Mouse (Mus musculus) embryonic facial prominence, embryonic 13.5 days (tissue): ENCODE measurements around the gene Gm13279. TPM values are rescaled to one million over a fixed set of nuclear protein-coding genes. Genes with fewer than 3 reads are reported as not detected.
"Not testable (repeated sequence)": the region's sequence is repeated elsewhere in the genome, so short reads cannot be mapped to it uniquely, and the experiment has no call there.

Source experiments
- ATAC-seq: fragments of 200-750 bp; cut with Nextera tagmentation; 2 replicates; pipeline ENCODE4 v1.8.0; 2017; ENCODE audit warnings: low read depth; ENCODE audit not compliant: insufficient number of reproducible peaks, insufficient read depth, low FRiP score, low TSS enrichment
- H3K27ac ChIP-seq: fragments of 300-500 bp; sonication (generic); 2 replicates; pipeline ENCODE4 v1.5.1; 2015; ENCODE audit warnings: moderate library complexity, mild to moderate bottlenecking, inconsistent platforms
- H3K27me3 ChIP-seq: fragments of 300-500 bp; sonication (generic); 2 replicates; pipeline ENCODE4 v1.6.1; 2015; ENCODE audit warnings: mild to moderate bottlenecking, inconsistent platforms
- H3K36me3 ChIP-seq: fragments of 300-500 bp; sonication (generic); 2 replicates; pipeline ENCODE4 v1.6.1; 2015; ENCODE audit warnings: mild to moderate bottlenecking, inconsistent platforms
- H3K4me1 ChIP-seq: fragments of 300-500 bp; sonication (generic); 2 replicates; pipeline ENCODE4 v1.6.1; 2015; ENCODE audit warnings: inconsistent platforms
- H3K4me2 ChIP-seq: fragments of 300-500 bp; sonication (generic); 2 replicates; pipeline ENCODE4 v1.6.1; 2015; ENCODE audit warnings: moderate library complexity, mild to moderate bottlenecking, inconsistent platforms
- H3K4me3 ChIP-seq: fragments of 300-500 bp; sonication (generic); 2 replicates; pipeline ENCODE4 v1.5.1; 2015; ENCODE audit warnings: mild to moderate bottlenecking, inconsistent platforms
- H3K9ac ChIP-seq: fragments of 300-500 bp; sonication (generic); 2 replicates; pipeline ENCODE4 v1.6.1; 2015; ENCODE audit warnings: mild to moderate bottlenecking, inconsistent platforms
- H3K9me3 ChIP-seq: fragments of 300-500 bp; sonication (generic); 2 replicates; pipeline ENCODE4 v1.6.1; 2016; ENCODE audit warnings: inconsistent platforms
- WGBS: fragments of 180-500 bp; shearing (Covaris S2); methylation state at CpG from one replicate; pipeline ENCODE4 v1.1.7; 2015; ENCODE audit warnings: mixed read lengths; 5-methylcytosine and 5-hydroxymethylcytosine counted together
- polyA plus RNA-seq: library from polyadenylated mRNA; unstranded; fragments of >200 nt; fragmentation: Nextera tagmentation; extraction: Ambion mirVana; gene quantifications from 2 replicates; pipeline ENCODE4 v1.2.1, GENCODE M21; 2015

Gene Gm13279
- polyA plus RNA-seq, 1 experiment from 2014 or later, result not detected

DNA sequence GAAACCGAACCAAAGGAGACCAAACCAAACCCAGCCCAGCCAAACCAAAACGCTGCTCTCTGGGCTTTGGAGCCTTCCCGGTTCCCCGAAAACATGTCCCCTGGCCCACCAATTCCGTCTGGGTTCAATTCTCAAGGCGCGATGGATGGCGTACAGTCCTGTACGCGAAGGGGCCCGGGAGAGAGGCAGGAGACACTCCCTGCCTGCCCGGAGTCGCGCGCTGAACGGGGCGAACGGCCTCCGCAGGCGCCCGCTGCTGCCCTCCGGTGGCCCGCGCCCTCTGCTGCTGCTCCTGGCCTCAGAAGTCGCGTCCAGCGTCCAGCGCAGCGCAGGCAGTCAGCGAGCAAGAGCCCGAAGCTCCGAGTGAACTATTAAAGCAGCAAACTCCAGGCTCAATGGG, 23.7 kb upstream of the Gm13279 start, which contains the start of gene Gm13290:
Gene Gm13290 (plus strand): TSS at position 301 of the 400 bp plus-strand sequence.
- not testable (repeated sequence) for H3K27ac ChIP-seq, ATAC-seq, H3K4me1 ChIP-seq, H3K36me3 ChIP-seq, H3K4me3 ChIP-seq, H3K27me3 ChIP-seq, H3K4me2 ChIP-seq, H3K9me3 ChIP-seq, H3K9ac ChIP-seq
- WGBS, result no CpG with 5 or more reads among the region's 32 CpGs

DNA sequence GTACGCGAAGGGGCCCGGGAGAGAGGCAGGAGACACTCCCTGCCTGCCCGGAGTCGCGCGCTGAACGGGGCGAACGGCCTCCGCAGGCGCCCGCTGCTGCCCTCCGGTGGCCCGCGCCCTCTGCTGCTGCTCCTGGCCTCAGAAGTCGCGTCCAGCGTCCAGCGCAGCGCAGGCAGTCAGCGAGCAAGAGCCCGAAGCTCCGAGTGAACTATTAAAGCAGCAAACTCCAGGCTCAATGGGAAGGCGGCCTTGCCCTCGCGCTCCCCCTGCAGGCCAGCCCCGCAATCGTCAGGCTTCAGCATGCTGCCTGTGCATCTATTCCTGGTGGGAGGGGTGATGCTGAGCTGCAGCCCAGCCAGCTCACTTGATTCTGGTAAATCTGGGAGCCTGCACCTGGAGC, 20.6 kb upstream of the Gm13279 start, which contains the start of gene Gm13289:
Gene Gm13289 (plus strand): TSS at position 301 of the 400 bp plus-strand sequence.
- not testable (repeated sequence) for H3K4me2 ChIP-seq, H3K36me3 ChIP-seq, H3K4me3 ChIP-seq, H3K9me3 ChIP-seq, H3K9ac ChIP-seq, ATAC-seq, H3K27me3 ChIP-seq, H3K27ac ChIP-seq, H3K4me1 ChIP-seq
- no CpG with 5 or more reads among the region's 29 CpGs for WGBS

DNA sequence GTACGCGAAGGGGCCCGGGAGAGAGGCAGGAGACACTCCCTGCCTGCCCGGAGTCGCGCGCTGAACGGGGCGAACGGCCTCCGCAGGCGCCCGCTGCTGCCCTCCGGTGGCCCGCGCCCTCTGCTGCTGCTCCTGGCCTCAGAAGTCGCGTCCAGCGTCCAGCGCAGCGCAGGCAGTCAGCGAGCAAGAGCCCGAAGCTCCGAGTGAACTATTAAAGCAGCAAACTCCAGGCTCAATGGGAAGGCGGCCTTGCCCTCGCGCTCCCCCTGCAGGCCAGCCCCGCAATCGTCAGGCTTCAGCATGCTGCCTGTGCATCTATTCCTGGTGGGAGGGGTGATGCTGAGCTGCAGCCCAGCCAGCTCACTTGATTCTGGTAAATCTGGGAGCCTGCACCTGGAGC, 17.6 kb upstream of the Gm13279 start, which contains the start of gene Gm13272:
Gene Gm13272 (plus strand): TSS at position 301 of the 400 bp plus-strand sequence.
- H3K36me3 ChIP-seq, H3K9ac ChIP-seq, H3K4me2 ChIP-seq, ATAC-seq, H3K27ac ChIP-seq, H3K9me3 ChIP-seq, H3K27me3 ChIP-seq, H3K4me3 ChIP-seq, H3K4me1 ChIP-seq: not testable (repeated sequence)
- no CpG with 5 or more reads among the region's 29 CpGs for WGBS

DNA sequence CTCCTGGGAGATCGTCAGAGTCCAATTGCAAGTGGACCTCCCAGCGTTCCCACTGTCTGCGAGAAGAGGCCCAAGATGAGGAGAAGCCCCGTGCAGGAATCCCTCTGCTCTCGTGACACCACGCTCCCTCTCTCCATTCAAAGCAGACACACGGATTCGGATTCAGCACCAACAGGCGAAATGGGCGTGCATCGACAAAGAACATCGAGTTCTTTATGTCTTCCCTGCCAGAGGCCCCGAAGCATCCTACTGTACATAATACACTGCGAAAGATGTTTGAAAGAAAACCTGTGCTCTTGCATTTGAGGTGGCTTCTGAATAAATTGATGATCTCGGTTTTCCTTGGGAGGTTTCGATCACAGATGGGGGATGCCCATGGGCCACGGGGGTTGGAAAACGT, 16.9 kb upstream of the Gm13279 start:
- WGBS, result 41% methylated on average over 16 of the region's 18 CpGs
- not testable (repeated sequence) for H3K9me3 ChIP-seq, H3K4me1 ChIP-seq, H3K4me2 ChIP-seq, H3K9ac ChIP-seq, H3K27ac ChIP-seq, H3K36me3 ChIP-seq, H3K27me3 ChIP-seq, ATAC-seq, H3K4me3 ChIP-seq

DNA sequence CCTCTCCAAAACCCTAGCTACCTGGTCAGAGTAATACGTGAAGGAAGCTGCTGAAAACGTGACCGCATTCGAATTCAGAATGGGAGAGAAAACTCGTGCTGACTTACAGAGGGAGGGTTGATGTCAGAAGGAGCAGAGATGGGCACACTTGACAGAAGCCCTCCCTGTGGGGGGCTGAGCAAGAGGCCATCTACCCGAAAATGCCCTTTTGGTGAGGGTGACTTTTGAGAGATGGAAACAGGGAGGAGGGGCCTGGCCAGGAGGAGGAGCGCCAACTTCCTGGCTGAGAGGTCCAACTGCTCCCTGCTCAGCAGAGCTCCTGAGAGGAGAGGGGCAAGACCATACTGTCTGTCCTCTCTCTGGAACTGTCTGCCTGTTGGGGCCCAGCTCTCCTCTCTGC, 15.4 kb upstream of the Gm13279 start, which contains the start of gene Ifnz:
Gene Ifnz (plus strand): TSS at position 301 of the 400 bp plus-strand sequence.
- H3K4me3 ChIP-seq, result peak within 1 kb of the TSS; percentile 30

DNA sequence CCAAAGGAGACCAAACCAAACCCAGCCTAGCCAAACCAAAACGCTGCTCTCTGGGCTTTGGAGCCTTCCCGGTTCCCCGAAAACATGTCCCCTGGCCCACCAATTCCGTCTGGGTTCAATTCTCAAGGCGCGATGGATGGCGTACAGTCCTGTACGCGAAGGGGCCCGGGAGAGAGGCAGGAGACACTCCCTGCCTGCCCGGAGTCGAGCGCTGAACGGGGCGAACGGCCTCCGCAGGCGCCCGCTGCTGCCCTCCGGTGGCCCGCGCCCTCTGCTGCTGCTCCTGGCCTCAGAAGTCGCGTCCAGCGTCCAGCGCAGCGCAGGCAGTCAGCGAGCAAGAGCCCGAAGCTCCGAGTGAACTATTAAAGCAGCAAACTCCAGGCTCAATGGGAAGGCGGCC, 14.9 kb upstream of the Gm13279 start:
- not testable (repeated sequence) for H3K27ac ChIP-seq, H3K9me3 ChIP-seq, ATAC-seq, H3K36me3 ChIP-seq, H3K4me1 ChIP-seq, H3K27me3 ChIP-seq
- WGBS, result 0% methylated on average over 14 of the region's 31 CpGs
- Histone ChIP-seq H3K4me2 (peak overlapping the region; percentile 47), H3K4me3 (peak overlapping the region; percentile 30), H3K9ac (0 out of 2 replicates have a peak overlapping the region, but pooled peaks have one; percentile 21)

More for the DNA sequence above, 15.4 kb upstream of the Gm13279 start, which contains the start of gene Ifnz:
- H3K9me3 ChIP-seq, H3K27me3 ChIP-seq, H3K27ac ChIP-seq, ATAC-seq, H3K4me1 ChIP-seq, H3K36me3 ChIP-seq: not testable (repeated sequence)
- WGBS, result 15% methylated on average over 5 of the region's 7 CpGs
- peak within 1 kb of the TSS; percentile 47 for H3K4me2 ChIP-seq
- H3K9ac ChIP-seq, result 0 out of 2 replicates have a peak within 1 kb of the TSS, but pooled peaks have one; percentile 21

DNA sequence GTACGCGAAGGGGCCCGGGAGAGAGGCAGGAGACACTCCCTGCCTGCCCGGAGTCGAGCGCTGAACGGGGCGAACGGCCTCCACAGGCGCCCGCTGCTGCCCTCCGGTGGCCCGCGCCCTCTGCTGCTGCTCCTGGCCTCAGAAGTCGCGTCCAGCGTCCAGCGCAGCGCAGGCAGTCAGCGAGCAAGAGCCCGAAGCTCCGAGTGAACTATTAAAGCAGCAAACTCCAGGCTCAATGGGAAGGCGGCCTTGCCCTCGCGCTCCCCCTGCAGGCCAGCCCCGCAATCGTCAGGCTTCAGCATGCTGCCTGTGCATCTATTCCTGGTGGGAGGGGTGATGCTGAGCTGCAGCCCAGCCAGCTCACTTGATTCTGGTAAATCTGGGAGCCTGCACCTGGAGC, 11.8 kb upstream of the Gm13279 start, which contains the start of gene Gm13276:
Gene Gm13276 (plus strand): TSS at position 301 of the 400 bp plus-strand sequence.
- H3K36me3 ChIP-seq, H3K4me3 ChIP-seq, H3K9ac ChIP-seq, H3K4me1 ChIP-seq, ATAC-seq, H3K4me2 ChIP-seq, H3K27me3 ChIP-seq, H3K9me3 ChIP-seq, H3K27ac ChIP-seq: not testable (repeated sequence)
- WGBS, result no CpG with 5 or more reads among the region's 27 CpGs

DNA sequence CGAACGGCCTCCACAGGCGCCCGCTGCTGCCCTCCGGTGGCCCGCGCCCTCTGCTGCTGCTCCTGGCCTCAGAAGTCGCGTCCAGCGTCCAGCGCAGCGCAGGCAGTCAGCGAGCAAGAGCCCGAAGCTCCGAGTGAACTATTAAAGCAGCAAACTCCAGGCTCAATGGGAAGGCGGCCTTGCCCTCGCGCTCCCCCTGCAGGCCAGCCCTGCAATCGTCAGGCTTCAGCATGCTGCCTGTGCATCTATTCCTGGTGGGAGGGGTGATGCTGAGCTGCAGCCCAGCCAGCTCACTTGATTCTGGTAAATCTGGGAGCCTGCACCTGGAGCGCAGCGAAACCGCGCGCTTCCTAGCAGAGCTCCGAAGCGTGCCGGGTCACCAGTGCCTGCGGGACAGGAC, 8.8 kb upstream of the Gm13279 start, which contains the start of gene Gm13277:
Gene Gm13277 (plus strand): TSS at position 231 of the 400 bp plus-strand sequence.
- H3K27me3 ChIP-seq, ATAC-seq, H3K4me1 ChIP-seq, H3K4me2 ChIP-seq, H3K36me3 ChIP-seq, H3K27ac ChIP-seq, H3K9me3 ChIP-seq, H3K9ac ChIP-seq, H3K4me3 ChIP-seq: not testable (repeated sequence)
- 2% methylated on average over 4 of the region's 28 CpGs for WGBS

DNA sequence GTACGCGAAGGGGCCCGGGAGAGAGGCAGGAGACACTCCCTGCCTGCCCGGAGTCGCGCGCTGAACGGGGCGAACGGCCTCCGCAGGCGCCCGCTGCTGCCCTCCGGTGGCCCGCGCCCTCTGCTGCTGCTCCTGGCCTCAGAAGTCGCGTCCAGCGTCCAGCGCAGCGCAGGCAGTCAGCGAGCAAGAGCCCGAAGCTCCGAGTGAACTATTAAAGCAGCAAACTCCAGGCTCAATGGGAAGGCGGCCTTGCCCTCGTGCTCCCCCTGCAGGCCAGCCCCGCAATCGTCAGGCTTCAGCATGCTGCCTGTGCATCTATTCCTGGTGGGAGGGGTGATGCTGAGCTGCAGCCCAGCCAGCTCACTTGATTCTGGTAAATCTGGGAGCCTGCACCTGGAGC, 5.9 kb upstream of the Gm13279 start, which contains the start of gene Gm13278:
Gene Gm13278 (plus strand): TSS at position 301 of the 400 bp plus-strand sequence.
- H3K27me3 ChIP-seq, H3K4me1 ChIP-seq, H3K9me3 ChIP-seq, H3K4me3 ChIP-seq, H3K27ac ChIP-seq, H3K36me3 ChIP-seq, ATAC-seq, H3K4me2 ChIP-seq, H3K9ac ChIP-seq: not testable (repeated sequence)
- no CpG with 5 or more reads among the region's 28 CpGs for WGBS

DNA sequence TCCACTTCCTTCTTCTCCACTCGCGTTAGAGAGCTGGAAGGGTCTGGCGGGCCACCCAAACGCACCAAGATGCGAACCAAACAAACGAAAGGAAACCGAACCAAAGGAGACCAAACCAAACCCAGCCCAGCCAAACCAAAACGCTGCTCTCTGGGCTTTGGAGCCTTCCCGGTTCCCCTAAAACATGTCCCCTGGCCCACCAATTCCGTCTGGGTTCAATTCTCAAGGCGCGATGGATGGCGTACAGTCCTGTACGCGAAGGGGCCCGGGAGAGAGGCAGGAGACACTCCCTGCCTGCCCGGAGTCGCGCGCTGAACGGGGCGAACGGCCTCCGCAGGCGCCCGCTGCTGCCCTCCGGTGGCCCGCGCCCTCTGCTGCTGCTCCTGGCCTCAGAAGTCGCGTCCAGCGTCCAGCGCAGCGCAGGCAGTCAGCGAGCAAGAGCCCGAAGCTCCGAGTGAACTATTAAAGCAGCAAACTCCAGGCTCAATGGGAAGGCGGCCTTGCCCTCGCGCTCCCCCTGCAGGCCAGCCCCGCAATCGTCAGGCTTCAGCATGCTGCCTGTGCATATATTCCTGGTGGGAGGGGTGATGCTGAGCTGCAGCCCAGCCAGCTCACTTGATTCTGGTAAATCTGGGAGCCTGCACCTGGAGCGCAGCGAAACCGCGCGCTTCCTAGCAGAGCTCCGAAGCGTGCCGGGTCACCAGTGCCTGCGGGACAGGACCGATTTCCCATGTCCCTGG, 3.1 kb upstream of the Gm13279 start, which contains the start of gene Gm13275:
Gene Gm13275 (plus strand): TSS at position 552 of the 740 bp plus-strand sequence.
- H3K9ac ChIP-seq, H3K27me3 ChIP-seq, H3K4me3 ChIP-seq, H3K4me2 ChIP-seq, ATAC-seq, H3K36me3 ChIP-seq, H3K4me1 ChIP-seq, H3K27ac ChIP-seq, H3K9me3 ChIP-seq: not testable (repeated sequence)
- WGBS, result 0% methylated on average over 16 of the region's 52 CpGs

DNA sequence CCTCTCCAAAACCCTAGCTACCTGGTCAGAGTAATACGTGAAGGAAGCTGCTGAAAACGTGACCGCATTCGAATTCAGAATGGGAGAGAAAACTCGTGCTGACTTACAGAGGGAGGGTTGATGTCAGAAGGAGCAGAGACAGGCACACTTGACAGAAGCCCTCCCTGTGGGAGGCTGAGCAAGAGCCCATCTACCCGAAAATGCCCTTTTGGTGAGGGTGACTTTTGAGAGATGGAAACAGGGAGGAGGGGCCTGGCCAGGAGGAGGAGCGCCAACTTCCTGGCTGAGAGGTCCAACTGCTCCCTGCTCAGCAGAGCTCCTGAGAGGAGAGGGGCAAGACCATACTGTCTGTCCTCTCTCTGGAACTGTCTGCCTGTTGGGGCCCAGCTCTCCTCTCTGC, 2.2 kb downstream of the Gm13279 start, which contains the start of gene Gm13285:
Gene Gm13285 (plus strand): TSS at position 301 of the 400 bp plus-strand sequence.
- not testable (repeated sequence) for ATAC-seq, H3K9me3 ChIP-seq
- WGBS, result 20% methylated on average over 6 of the region's 7 CpGs

DNA sequence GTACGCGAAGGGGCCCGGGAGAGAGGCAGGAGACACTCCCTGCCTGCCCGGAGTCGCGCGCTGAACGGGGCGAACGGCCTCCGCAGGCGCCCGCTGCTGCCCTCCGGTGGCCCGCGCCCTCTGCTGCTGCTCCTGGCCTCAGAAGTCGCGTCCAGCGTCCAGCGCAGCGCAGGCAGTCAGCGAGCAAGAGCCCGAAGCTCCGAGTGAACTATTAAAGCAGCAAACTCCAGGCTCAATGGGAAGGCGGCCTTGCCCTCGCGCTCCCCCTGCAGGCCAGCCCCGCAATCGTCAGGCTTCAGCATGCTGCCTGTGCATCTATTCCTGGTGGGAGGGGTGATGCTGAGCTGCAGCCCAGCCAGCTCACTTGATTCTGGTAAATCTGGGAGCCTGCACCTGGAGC, 5.8 kb downstream of the Gm13279 start, which contains the start of gene Gm13287:
Gene Gm13287 (plus strand): TSS at position 301 of the 400 bp plus-strand sequence.
- not testable (repeated sequence) for H3K27me3 ChIP-seq, H3K27ac ChIP-seq, H3K4me3 ChIP-seq, H3K4me1 ChIP-seq, ATAC-seq, H3K9ac ChIP-seq, H3K9me3 ChIP-seq, H3K36me3 ChIP-seq
- no CpG with 5 or more reads among the region's 29 CpGs for WGBS
- H3K4me2 ChIP-seq, result peak within 1 kb of the TSS; percentile 35; the same call in 1 of the 2 replicates

More for the DNA sequence above, 2.2 kb downstream of the Gm13279 start, which contains the start of gene Gm13285:
- not testable (repeated sequence) for H3K27ac ChIP-seq, H3K36me3 ChIP-seq, H3K4me1 ChIP-seq, H3K4me2 ChIP-seq, H3K9ac ChIP-seq, H3K27me3 ChIP-seq, H3K4me3 ChIP-seq
